Mouse (Mus musculus): ENCODE data around the gene Uspl1. TPM values are rescaled to one million over a fixed set of nuclear protein-coding genes. Genes with fewer than 3 reads are reported as not detected.

Gene Uspl1
- polyA plus RNA-seq, 2 experiments from 2014 or later = 27.9 to 28.5 TPM

GRCm38 (mm10) chr5:149212806-149213205 is 28.7 kb downstream of the Uspl1 start:
- ATAC-seq = no peak

- no peak for ATAC-seq
Measured at GRCm38 (mm10) chr5:149215540-149215939, 31.4 kb downstream of the Uspl1 start.

GRCm38 (mm10) chr5:149217524-149218357 is 33.6 kb downstream of the Uspl1 start:
- ATAC-seq = no peak

GRCm38 (mm10) chr5:149219493-149219892 is 35.3 kb downstream of the Uspl1 start:
- no peak for ATAC-seq

GRCm38 (mm10) chr5:149221355-149221754 is 37.2 kb downstream of the Uspl1 start:
- no peak for ATAC-seq

GRCm38 (mm10) chr5:149224666-149225065 is 40.5 kb downstream of the Uspl1 start:
- ATAC-seq = no peak

GRCm38 (mm10) chr5:149228700-149229618 is 44.8 kb downstream of the Uspl1 start:
- peak; percentile 99 for ATAC-seq

GRCm38 (mm10) chr5:149229619-149230339 is 45.6 kb downstream of the Uspl1 start:
- ATAC-seq = no peak

GRCm38 (mm10) chr5:149235002-149235401 is 50.9 kb downstream of the Uspl1 start:
- ATAC-seq = peak; percentile 69

- ATAC-seq = no peak
Measured at GRCm38 (mm10) chr5:149237221-149237950, 53.2 kb downstream of the Uspl1 start.

- ATAC-seq = no peak
Measured at GRCm38 (mm10) chr5:149242467-149242866, 58.3 kb downstream of the Uspl1 start.

- ATAC-seq = no peak
Measured at GRCm38 (mm10) chr5:149243053-149243452, 58.9 kb downstream of the Uspl1 start.

GRCm38 (mm10) chr5:149245391-149245964 is 61.3 kb downstream of the Uspl1 start:
- no peak for ATAC-seq

- peak; percentile 99 for ATAC-seq
Measured at GRCm38 (mm10) chr5:149245965-149246470, 61.9 kb downstream of the Uspl1 start.

- no peak for ATAC-seq
Measured at GRCm38 (mm10) chr5:149247047-149247904, 63.1 kb downstream of the Uspl1 start.

GRCm38 (mm10) chr5:149252303-149252702 is 68.2 kb downstream of the Uspl1 start:
- ATAC-seq = no peak

GRCm38 (mm10) chr5:149253491-149253890 is 69.3 kb downstream of the Uspl1 start:
- no peak for ATAC-seq

GRCm38 (mm10) chr5:149255522-149255921 is 71.4 kb downstream of the Uspl1 start:
- no peak for ATAC-seq

GRCm38 (mm10) chr5:149257518-149258281 is 73.5 kb downstream of the Uspl1 start:
- ATAC-seq = no peak

GRCm38 (mm10) chr5:149259093-149259492 is 74.9 kb downstream of the Uspl1 start:
- no peak for ATAC-seq

Data from activated CD4-positive, CD25-positive, alpha-beta regulatory T cell, adult 4 months (primary cell).